Mouse (Mus musculus) heart, embryonic 16.5 days (tissue): ENCODE measurements around the gene Pik3c2g. TPM values are rescaled to one million over a fixed set of nuclear protein-coding genes. Genes with fewer than 3 reads are reported as not detected.

Source experiments
- ATAC-seq: fragments of 200-750 bp; cut with Nextera tagmentation; replicated peaks from 2 replicates; pipeline ENCODE4 v1.8.0; 2017; ENCODE audit warnings: moderate number of reproducible peaks; ENCODE audit not compliant: insufficient read depth, low FRiP score; ENCODE audit errors: extremely low read depth
- H3K27ac ChIP-seq: fragments of 300-500 bp; sonication (generic); 2 replicates; pipeline ENCODE4 v1.5.1; 2014; ENCODE audit warnings: mild to moderate bottlenecking, low read length, control low read depth, moderate library complexity
- H3K27me3 ChIP-seq: fragments of 300-500 bp; sonication (generic); 2 replicates; pipeline ENCODE4 v1.6.1; 2014; ENCODE audit warnings: low read length, mixed read lengths; ENCODE audit not compliant: control insufficient read depth, insufficient read depth
- H3K36me3 ChIP-seq: fragments of 300-500 bp; sonication (generic); 2 replicates; pipeline ENCODE4 v1.6.1; 2014; ENCODE audit not compliant: control insufficient read depth, insufficient read depth
- H3K4me1 ChIP-seq: fragments of 300-500 bp; sonication (generic); 2 replicates; pipeline ENCODE4 v1.6.1; 2014; ENCODE audit warnings: low read length, mixed read lengths; ENCODE audit not compliant: control insufficient read depth, insufficient read depth
- H3K4me2 ChIP-seq: fragments of 300-500 bp; sonication (generic); 2 replicates; pipeline ENCODE4 v1.6.1; 2014; ENCODE audit warnings: low read depth, mild to moderate bottlenecking, control low read depth, low read length
- H3K4me3 ChIP-seq: fragments of 300-500 bp; sonication (generic); 2 replicates; pipeline ENCODE4 v1.5.1; 2014; ENCODE audit warnings: mild to moderate bottlenecking, control low read depth, low read length
- H3K9ac ChIP-seq: fragments of 300-500 bp; sonication (generic); 2 replicates; pipeline ENCODE4 v1.6.1; 2014; ENCODE audit warnings: low read length, control low read depth
- H3K9me3 ChIP-seq: fragments of 300-500 bp; sonication (generic); replicated peaks from 2 replicates; pipeline ENCODE4 v1.6.1; 2016; ENCODE audit warnings: low read length; ENCODE audit not compliant: control insufficient read depth
- WGBS: fragments of 180-500 bp; shearing (Covaris S2); extraction: QIAGEN DNeasy Blood & Tissue Kit; methylation state at CpG from one replicate; pipeline ENCODE4 v1.1.7; 2014; 5-methylcytosine and 5-hydroxymethylcytosine counted together
- polyA plus RNA-seq: library from polyadenylated mRNA; unstranded; fragments of >200 nt; fragmentation: Nextera tagmentation; extraction: Ambion mirVana; gene quantifications from 2 replicates; pipeline ENCODE4 v1.2.1, GENCODE M21; 2015

Pik3c2g gene
- polyA plus RNA-seq, 1 experiment from 2014 or later: not detected

DNA sequence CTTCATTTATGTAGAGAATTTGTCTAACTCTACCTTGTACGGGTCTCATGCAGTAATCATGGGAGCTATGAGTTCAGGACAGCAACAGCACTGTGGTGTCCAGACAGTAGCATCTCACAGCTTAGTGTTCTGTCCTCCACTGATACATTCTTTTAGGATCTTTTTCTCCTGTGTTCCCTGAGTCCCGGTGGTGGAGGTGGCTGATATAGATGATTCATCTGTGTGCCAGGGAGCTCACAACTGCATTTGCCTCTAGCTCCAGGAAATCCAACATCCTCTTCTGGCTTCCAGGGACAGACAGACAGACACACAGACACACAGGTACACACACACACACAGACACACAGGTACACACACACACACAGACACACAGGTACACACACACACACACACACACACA is 163.6 kb downstream of the Pik3c2g start:
- H3K9ac ChIP-seq: no peak overlapping the region
- H3K9me3 ChIP-seq: no peaks in the 10 kb centered on the region
- WGBS: 74% methylated on average over 2 of the region's 2 CpGs
- no peaks in the 10 kb centered on the region for H3K36me3 ChIP-seq
- no peak overlapping the region for H3K27ac ChIP-seq
- H3K27me3 ChIP-seq: no peaks in the 10 kb centered on the region
- H3K4me2 ChIP-seq: no peak overlapping the region
- no peaks in the 10 kb centered on the region for H3K4me1 ChIP-seq
- H3K4me3 ChIP-seq: no peak overlapping the region
- ATAC-seq: no peak

DNA sequence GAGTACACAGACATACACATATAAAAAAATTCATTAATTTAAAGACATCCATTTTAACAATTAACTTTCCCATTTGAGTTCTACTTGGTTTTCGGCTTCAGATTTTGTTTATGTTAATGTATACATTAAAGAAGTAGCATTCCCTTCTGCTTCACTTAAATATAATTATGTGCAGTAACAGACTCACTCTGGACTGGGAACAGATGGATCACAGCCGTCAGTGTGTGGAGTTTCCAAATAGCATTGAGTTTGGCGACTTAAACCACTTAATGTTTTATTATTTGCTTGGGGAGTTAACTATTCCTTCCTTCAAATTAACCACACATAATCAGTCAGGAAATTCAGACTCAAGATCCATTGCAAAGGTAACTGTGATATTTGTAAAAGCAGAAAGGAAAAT is 164.0 kb downstream of the Pik3c2g start:
- no peak overlapping the region for H3K27ac ChIP-seq
- no peaks in the 10 kb centered on the region for H3K27me3 ChIP-seq
- H3K4me3 ChIP-seq: no peak overlapping the region
- no peak for ATAC-seq
- WGBS: 71% methylated on average over 3 of the region's 3 CpGs
- no peaks in the 10 kb centered on the region for H3K9me3 ChIP-seq
- no peaks in the 10 kb centered on the region for H3K36me3 ChIP-seq
- no peak overlapping the region for H3K4me2 ChIP-seq
- H3K9ac ChIP-seq: no peak overlapping the region
- H3K4me1 ChIP-seq: no peaks in the 10 kb centered on the region

DNA sequence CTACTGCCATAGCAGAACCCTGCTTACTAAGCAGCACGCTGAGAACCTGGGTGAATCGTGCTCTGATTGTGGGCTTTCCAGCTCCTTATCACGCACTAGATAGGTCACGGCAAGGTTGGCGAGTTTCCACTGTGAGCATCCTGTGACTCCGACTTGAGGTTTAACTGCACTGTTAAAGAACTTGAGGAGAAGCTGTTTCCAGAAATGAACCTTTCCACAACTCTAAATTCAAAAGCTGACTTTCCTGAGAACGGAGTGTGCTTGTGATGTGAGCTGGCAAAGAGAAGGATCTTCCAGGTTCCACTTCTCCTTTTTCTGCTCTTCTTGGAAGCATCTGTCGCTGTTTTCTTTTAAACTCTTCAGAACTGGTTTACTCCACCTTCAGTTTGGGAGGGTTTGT is 170.9 kb downstream of the Pik3c2g start:
- H3K4me3 ChIP-seq: no peak overlapping the region
- H3K36me3 ChIP-seq: no peaks in the 10 kb centered on the region
- no peaks in the 10 kb centered on the region for H3K27me3 ChIP-seq
- 44% methylated on average over 8 of the region's 8 CpGs for WGBS
- no peak for ATAC-seq
- no peak overlapping the region for H3K4me2 ChIP-seq
- H3K9me3 ChIP-seq: no peaks in the 10 kb centered on the region
- H3K4me1 ChIP-seq: no peaks in the 10 kb centered on the region
- no peak overlapping the region for H3K9ac ChIP-seq
- H3K27ac ChIP-seq: no peak overlapping the region

DNA sequence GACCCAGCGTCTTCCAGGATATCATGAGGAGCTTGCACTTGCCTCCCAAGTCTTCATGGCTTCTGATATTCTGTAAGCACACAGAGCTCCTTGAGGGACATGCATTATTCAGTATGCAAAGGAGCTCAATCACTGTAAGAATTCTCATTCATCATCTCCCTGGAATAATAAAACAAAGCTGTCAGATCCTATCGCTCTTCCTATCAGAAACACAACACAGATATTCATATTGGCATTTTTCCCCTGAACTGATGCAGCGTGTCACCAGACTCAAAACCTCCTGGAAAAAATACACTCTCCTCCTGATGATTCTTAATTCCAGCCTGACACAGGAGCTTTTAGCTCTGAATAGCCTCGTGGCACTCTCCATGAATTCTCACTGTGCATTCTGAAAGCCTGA is 174.0 kb downstream of the Pik3c2g start:
- no peaks in the 10 kb centered on the region for H3K27me3 ChIP-seq
- no peak overlapping the region for H3K4me3 ChIP-seq
- no peaks in the 10 kb centered on the region for H3K9me3 ChIP-seq
- ATAC-seq: no peak
- no peak overlapping the region for H3K9ac ChIP-seq
- no peaks in the 10 kb centered on the region for H3K36me3 ChIP-seq
- H3K4me1 ChIP-seq: no peaks in the 10 kb centered on the region
- 55% methylated on average over 4 of the region's 4 CpGs for WGBS
- H3K27ac ChIP-seq: no peak overlapping the region
- no peak overlapping the region for H3K4me2 ChIP-seq

- no peak for ATAC-seq
- Histone ChIP-seq H3K4me2 (no peak overlapping the region), H3K9me3 (no peaks in the 10 kb centered on the region), H3K9ac (no peak overlapping the region), H3K27ac (no peak overlapping the region), H3K4me3 (no peak overlapping the region), H3K36me3 (no peaks in the 10 kb centered on the region), H3K4me1 (no peaks in the 10 kb centered on the region), H3K27me3 (no peaks in the 10 kb centered on the region)
- 71% methylated on average over 3 of the region's 3 CpGs for whole genome bisulfite sequencing
These were observed 177.4 kb downstream of the Pik3c2g start for GRCm38 (mm10) chr6:139764398-139764797.

DNA sequence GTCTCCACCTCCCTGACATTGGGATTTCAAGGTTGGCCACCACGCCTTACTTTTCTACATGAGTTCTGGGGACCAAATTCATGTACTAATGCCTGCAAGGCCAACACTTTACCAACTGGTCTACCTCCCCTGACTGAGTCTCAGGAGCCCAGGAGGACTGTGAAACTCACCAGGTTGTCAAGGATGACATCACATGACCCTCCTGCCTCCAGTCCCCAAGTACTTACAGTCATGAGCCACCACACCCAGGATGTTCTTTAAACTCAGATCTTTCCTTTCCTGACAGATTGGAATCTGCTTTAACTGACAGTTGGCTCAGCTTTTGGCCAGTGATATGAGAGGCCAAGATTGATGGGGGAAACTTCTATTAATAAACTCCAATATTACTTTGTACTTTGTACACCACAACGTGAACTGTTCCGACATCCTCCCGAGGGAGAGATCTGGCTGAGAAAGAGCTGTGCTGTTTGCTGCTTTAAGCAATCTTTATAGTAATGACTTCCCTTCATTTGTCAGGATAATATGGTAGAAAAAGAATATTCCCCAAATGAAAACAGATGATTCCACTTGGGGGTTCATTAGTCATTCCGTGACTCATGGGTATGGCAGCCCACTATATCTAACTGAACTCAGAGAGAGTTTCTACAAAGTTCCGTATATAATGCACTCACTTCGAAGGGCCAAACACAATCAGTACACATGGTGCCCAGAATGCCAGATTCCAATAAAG is 182.9 kb downstream of the Pik3c2g start:
- H3K9ac ChIP-seq: no peak overlapping the region
- no peaks in the 10 kb centered on the region for H3K27me3 ChIP-seq
- H3K27ac ChIP-seq: no peak overlapping the region
- no peak for ATAC-seq
- no peaks in the 10 kb centered on the region for H3K4me1 ChIP-seq
- 83% methylated on average over 7 of the region's 7 CpGs for WGBS
- H3K36me3 ChIP-seq: no peaks in the 10 kb centered on the region
- H3K4me2 ChIP-seq: no peak overlapping the region
- H3K4me3 ChIP-seq: no peak overlapping the region
- H3K9me3 ChIP-seq: no peaks in the 10 kb centered on the region

- no peak overlapping the region for H3K27ac ChIP-seq
- no peaks in the 10 kb centered on the region for H3K27me3 ChIP-seq
- H3K4me2 ChIP-seq: no peak overlapping the region
- no peaks in the 10 kb centered on the region for H3K9me3 ChIP-seq
- no peak overlapping the region for H3K4me3 ChIP-seq
- WGBS: 40% methylated on average over 3 of the region's 3 CpGs
- ATAC-seq: no peak
- no peak overlapping the region for H3K9ac ChIP-seq
- H3K36me3 ChIP-seq: no peaks in the 10 kb centered on the region
- no peaks in the 10 kb centered on the region for H3K4me1 ChIP-seq
These were observed 183.5 kb downstream of the Pik3c2g start for GRCm38 (mm10) chr6:139770535-139770934.

DNA sequence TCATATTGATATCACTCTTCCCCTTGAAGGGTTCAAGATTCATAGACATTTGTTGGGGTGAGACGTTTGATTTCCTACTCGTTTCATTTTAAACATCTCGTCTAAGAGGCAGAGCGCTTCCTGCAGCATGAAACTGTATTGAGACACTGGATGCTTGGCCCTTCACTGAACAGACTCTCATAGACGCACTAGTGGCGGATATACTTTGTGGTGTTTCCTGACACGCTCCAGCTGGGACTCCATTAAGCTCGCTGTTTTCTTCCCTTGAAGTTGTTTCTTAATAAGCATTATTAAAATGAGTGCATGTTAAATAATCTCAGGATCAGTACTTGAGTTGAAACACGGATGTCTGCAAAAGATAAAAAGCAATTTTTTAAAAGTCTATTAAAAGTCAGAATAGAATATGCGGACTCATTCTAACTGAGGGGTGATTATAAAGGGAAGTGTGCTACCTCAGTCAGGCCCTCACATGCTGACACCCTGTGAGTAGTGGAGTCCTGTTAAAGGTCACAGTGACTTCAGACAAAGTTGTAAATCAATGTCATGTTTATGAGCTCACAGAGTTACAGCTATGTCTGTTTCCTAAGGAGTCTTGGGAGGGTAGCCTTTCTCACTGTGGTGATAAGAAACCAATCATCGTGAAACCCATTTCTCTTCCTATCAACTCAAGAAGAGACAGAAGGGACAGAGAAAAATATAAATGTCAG is 190.7 kb downstream of the Pik3c2g start:
- Histone ChIP-seq H3K27me3 (no peaks in the 10 kb centered on the region), H3K4me3 (no peak overlapping the region), H3K36me3 (no peaks in the 10 kb centered on the region), H3K4me1 (no peaks in the 10 kb centered on the region), H3K9me3 (no peaks in the 10 kb centered on the region), H3K4me2 (no peak overlapping the region), H3K9ac (no peak overlapping the region), H3K27ac (no peak overlapping the region)
- 65% methylated on average over 11 of the region's 11 CpGs for WGBS
- no peak for ATAC-seq

- no peak overlapping the region for H3K9ac ChIP-seq
- no peaks in the 10 kb centered on the region for H3K36me3 ChIP-seq
- H3K4me3 ChIP-seq: no peak overlapping the region
- H3K27ac ChIP-seq: no peak overlapping the region
- no peaks in the 10 kb centered on the region for H3K27me3 ChIP-seq
- no peak overlapping the region for H3K4me2 ChIP-seq
- ATAC-seq: no peak
- WGBS: 66% methylated on average over 2 of the region's 2 CpGs
- no peaks in the 10 kb centered on the region for H3K9me3 ChIP-seq
- no peaks in the 10 kb centered on the region for H3K4me1 ChIP-seq
These were observed 193.0 kb downstream of the Pik3c2g start for GRCm38 (mm10) chr6:139780028-139780427.
